Mouse (Mus musculus) cerebellum, adult 2 months (tissue): ENCODE measurements around the gene Nkx6-2. TPM values are rescaled to one million over a fixed set of nuclear protein-coding genes. Genes with fewer than 3 reads are reported as not detected.

Source experiments
- DNase-seq, 2 experiments: peaks; one replicate each; pipeline ENCODE4 v3.0.0; 2021
- H3K27ac ChIP-seq: fragments of 200-500 bp; 2 replicates; pipeline ENCODE4 v1.5.1; 2012; ENCODE audit warnings: low read length, control low read depth, inconsistent platforms; ENCODE audit not compliant: insufficient read depth
- H3K27me3 ChIP-seq: fragments of 200-500 bp; 2 replicates; pipeline ENCODE4 v1.6.1; 2012; ENCODE audit warnings: inconsistent platforms, mild to moderate bottlenecking, low read length, moderate library complexity; ENCODE audit not compliant: control insufficient read depth, insufficient read depth
- H3K4me1 ChIP-seq: fragments of 200-500 bp; 2 replicates; pipeline ENCODE4 v1.6.1; 2011; ENCODE audit warnings: low read length; ENCODE audit not compliant: control insufficient read depth, insufficient read depth
- H3K4me3 ChIP-seq: fragments of 200-500 bp; replicated peaks from 2 replicates; pipeline ENCODE3; 2011; ENCODE audit warnings: mild to moderate bottlenecking, low read depth, low read length, control low read depth; ENCODE audit not compliant: insufficient read depth
- CTCF ChIP-seq: fragments of 200-500 bp; IDR thresholded peaks from 2 replicates; pipeline ENCODE4 v1.5.1; 2011; ENCODE audit warnings: low read depth, mild to moderate bottlenecking, control low read depth, low read length, moderate library complexity, borderline replicate concordance; ENCODE audit not compliant: insufficient read depth
- POLR2A ChIP-seq: fragments of 200-500 bp; IDR thresholded peaks from 2 replicates; pipeline ENCODE4 v1.6.1; 2011; ENCODE audit warnings: low read length, control low read depth, borderline replicate concordance; ENCODE audit not compliant: insufficient read depth
- WGBS: fragments of 180-500 bp; shearing (Covaris S2); methylation state at CpG from one replicate; pipeline ENCODE4 v1.1.7; 2018; 5-methylcytosine and 5-hydroxymethylcytosine counted together
- polyA plus RNA-seq: library from polyadenylated mRNA; depleted of rRNA; stranded (reverse); fragments of >200 nt; gene quantifications from 2 replicates; pipeline ENCODE4 v1.2.3, GENCODE M21; 2012; rRNA removed

The Nkx6-2 gene
- polyA plus RNA-seq, 1 experiment: 35.9 TPM

GRCm38 (mm10) chr7:139531428-139531801 is 51.2 kb downstream of the Nkx6-2 start:
- Histone ChIP-seq H3K4me1 (peaks cover 16% of the 10 kb centered on the region), H3K4me3 (no peak overlapping the region), H3K27me3 (no peaks in the 10 kb centered on the region), H3K27ac (no peak overlapping the region)
- WGBS: 69% methylated on average over 4 of the region's 4 CpGs
- TF ChIP-seq CTCF: no peak
- no peak for DNase-seq

GRCm38 (mm10) chr7:139530591-139531427 is 51.8 kb downstream of the Nkx6-2 start:
- 47% methylated on average over 16 of the region's 16 CpGs for WGBS
- DNase-seq: no peak
- H3K4me3 ChIP-seq: no peak overlapping the region
- peaks cover 15% of the 10 kb centered on the region for H3K4me1 ChIP-seq
- TF ChIP-seq CTCF: no peak
- no peak for TF ChIP-seq POLR2A
- H3K27ac ChIP-seq: no peak overlapping the region; the same call in 1 of the 2 replicates
- H3K27me3 ChIP-seq: no peaks in the 10 kb centered on the region

Other genes starting within 250 kb of the Nkx6-2 start
- 164 and 181 TPM in 2 replicates for gene Inpp5a, start 193.7 kb downstream of the Nkx6-2 start, polyA plus RNA-seq
- 5.3 TPM in 2 replicates for gene Cfap46, start 101.0 kb upstream of the Nkx6-2 start, polyA plus RNA-seq